Mouse (Mus musculus) cortical plate, adult 2 months (tissue): ENCODE measurements around the gene Pitpnc1.

Experiments used
- CTCF ChIP-seq: fragments of 200-500 bp; IDR thresholded peaks from 2 replicates; pipeline ENCODE4 v1.5.1; 2011; ENCODE audit warnings: mild to moderate bottlenecking, control low read depth, low read length; ENCODE audit not compliant: insufficient read depth; ENCODE audit errors: extremely low read depth
- POLR2A ChIP-seq: fragments of 200-500 bp; IDR thresholded peaks from 2 replicates; pipeline ENCODE4 v1.6.1; 2011; ENCODE audit warnings: mild to moderate bottlenecking, low read length, control low read depth; ENCODE audit not compliant: insufficient read depth; ENCODE audit errors: extremely low read depth

DNA sequence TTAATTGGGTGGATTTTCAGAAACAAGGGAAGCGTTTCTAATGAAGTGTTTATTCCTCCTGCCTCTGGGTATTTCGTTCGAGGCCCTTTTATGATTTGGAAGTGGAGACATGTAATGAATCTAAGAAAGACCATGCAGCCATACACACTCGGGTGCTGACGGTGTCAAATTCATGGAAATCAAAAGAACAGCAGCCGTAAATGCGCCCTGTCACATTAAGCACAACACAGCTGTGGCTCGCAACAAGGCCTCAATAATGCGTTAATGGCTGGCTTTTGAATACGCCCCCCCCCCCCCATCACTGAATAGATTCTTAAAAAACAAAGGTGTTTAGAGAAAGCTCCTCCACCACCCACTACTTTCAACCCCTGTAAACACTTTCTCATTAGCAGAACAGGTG lies 240.4 kb downstream of the Pitpnc1 start:
- TF ChIP-seq CTCF (no peak), POLR2A (no peak)
